Mouse (Mus musculus) c-Kit-negative CD71-positive TER-119-positive erythroid progenitor cells, embryonic 14.5 days (primary cell): ENCODE data around the gene Fkbp4.
"Not testable (repeated sequence)": the region's sequence is repeated elsewhere in the genome, so short reads cannot be mapped to it uniquely, and the experiment has no call there.

Experiments used
- DNase-seq: peaks from one replicate; pipeline ENCODE4 v3.0.0-alpha.2; 2013; ENCODE audit warnings: low read depth, low spot score

Gene Fkbp4

DNA sequence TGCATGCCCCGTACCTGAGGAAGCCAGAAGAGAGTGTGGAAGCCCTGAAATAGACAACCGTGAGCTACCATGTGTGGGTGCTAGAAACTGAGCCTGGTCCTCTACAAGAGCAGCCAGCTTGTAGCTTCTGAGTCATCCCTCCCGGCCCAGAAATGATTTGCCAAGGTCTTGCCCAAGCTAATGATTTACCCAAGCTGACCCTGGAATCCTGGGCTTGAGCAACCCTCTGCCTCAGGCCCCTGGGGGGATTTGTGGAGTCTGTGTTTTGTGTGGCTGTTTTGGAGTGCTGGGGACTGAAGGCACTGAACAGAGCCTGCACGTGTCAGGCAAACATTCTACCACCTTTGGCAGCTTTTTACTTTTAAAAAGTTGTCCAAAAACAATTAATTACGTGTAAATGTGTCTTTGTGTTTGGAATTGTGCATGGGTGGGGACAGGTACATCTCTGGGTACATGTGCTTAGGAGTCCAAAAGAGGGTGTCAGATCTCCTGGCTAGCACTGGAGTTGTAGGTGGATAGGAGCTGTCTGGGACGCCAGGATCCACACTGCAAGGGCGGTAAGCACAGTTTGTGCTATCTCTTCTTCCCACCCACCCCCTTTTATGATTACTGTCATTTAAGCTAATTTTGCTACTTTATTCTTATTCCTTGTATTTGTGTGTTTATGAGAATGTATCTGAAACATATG is 40.8 kb downstream of the Fkbp4 start:
- no peak for DNase-seq

DNA sequence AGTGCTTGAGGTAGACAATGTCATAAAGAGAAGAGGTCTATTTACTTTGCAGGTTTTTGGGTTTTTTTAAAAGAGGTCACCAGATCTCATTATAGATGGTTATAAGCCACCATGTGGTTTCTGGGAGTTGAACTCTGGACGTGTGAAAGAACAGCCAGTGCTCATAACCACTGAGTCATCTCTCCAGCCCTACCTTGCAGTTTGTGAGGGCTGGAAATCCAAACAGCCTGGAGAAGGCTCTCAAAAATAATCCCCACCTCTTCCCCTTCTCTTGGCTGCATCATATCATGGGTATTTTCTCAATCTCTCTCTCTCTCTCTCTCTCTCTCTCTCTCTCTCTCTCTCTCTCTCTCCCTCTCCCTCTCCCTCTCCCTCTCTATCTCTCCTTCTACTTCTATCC is 47.8 kb downstream of the Fkbp4 start:
- DNase-seq, result no peak

DNA sequence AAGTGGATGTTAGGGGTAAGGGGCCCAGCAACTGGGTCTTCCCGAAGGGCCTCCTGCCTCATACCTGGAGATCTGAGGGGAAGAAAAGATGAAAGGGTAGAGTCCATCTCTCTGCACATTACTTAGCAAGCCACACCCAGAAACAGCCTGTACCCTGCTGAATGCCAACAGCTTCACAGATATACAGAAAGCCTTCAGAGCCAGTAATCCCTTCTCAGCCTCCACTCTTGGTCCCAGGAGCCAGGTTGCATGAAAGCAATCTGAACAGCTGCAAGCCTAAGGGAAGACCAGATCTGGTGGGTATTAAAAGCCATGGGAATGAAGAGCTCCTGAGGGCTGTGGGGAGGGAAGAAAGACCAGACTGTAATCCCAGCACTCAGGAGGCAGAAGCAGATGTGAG is 49.3 kb downstream of the Fkbp4 start:
- DNase-seq, result no peak

DNA sequence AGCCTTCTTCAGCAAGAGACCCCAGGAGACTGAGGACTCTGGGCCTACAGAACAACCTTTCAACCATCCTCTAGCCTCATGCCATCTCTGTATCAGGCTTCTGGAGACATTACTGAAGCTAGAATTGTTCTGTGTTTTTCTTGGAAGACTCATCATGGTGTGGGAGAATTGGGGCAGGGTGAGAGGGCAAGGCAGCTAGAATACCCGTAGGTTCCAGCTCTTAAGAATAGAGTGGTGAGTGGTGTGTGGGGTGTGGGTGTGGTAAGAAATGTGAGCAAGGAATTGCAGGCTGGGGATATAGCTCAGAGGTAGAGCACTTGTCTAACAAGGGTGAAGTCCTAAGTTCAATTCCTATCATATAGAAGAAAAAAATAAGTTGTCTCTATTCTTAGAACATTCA is 53.5 kb downstream of the Fkbp4 start:
- no peak for DNase-seq

DNA sequence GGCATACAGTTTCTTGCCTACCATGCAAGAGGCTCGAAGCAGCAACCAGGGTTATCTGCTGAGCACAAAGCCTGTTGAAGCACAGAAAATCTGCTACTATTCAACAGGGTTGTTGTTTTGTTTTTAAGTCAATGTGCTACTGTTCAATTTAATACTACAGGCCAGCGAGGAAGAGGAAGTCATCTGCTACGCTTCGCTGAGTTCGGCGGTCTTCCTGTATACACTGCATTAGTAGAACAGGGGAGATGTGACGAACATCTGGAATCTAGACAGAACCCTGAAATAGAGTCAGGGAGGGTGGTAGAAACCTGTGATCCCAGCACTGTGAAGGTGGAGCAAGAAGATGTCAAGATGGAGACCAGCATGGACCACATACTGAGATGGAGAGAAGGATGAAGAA is 54.7 kb downstream of the Fkbp4 start:
- DNase-seq, result no peak

DNA sequence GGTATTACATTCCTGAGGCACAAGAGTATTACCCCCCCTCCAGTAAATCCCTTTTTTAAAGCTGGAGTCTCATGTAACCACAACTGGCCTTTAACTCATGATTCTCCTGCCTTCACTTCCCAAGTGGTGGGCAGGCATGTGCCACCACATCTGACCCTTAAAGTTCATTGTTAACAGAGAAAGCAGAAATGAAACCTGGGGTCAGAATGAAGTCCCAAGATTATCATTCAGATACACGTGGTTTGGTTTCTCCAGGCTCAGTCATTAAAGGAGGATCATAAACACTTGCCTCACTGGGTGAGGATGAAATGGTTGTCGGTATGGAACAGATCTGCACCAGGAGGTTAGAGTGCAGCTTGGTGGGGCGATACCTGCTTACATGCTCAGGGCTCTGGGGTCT is 57.2 kb downstream of the Fkbp4 start:
- DNase-seq, result no peak

DNA sequence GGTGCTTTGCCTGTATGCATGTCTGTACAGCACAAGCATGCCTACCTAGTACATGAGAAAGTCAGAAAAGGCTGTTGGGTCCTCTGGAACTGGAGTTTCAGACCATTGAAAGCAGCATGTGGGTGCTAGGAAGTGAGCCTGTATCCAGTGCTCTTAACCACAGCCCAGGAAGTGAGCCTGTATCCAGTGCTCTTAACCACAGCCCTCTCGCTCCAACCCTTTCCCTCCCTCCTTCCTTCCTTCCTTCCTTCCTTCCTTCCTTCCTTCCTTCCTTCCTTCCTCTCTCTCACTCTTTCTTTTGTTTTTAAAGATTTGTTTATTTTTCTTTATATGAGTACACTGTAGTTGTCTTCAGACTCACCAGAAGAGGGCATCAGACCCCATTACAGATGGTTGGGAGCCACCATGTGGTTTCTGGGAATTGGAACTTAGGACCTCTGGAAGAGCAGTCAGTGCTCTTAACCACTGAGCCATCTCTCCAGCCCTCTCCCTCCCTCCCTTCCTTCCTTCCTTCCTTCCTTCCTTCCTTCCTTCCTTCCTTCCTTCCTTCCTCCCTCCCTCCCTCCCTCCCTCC is 57.8 kb downstream of the Fkbp4 start:
- not testable (repeated sequence) for DNase-seq
